Mouse (Mus musculus) midbrain, postnatal 0 days (tissue): ENCODE measurements around the gene Podnl1. TPM values are rescaled to one million over a fixed set of nuclear protein-coding genes. Genes with fewer than 3 reads are reported as not detected.
A peak's percentile ranks its signal among the peaks of the same experiment; 100 is the strongest.

Experiments
- ATAC-seq: fragments of 200-750 bp; cut with Nextera tagmentation; 2 replicates; pipeline ENCODE4 v1.8.0; 2017; ENCODE audit warnings: moderate number of reproducible peaks, mild to moderate bottlenecking, moderate TSS enrichment, moderate library complexity; ENCODE audit not compliant: low FRiP score
- DNase-seq: peaks from one replicate; pipeline ENCODE4 v3.0.0-alpha.2; 2015; ENCODE audit warnings: low spot score
- H3K27ac ChIP-seq: fragments of 300-500 bp; sonication (generic); 2 replicates; pipeline ENCODE4 v1.5.1; 2014; ENCODE audit warnings: low read depth, mild to moderate bottlenecking, low read length, mixed read lengths
- H3K27me3 ChIP-seq: fragments of 300-500 bp; sonication (generic); 2 replicates; pipeline ENCODE4 v1.6.1; 2014; ENCODE audit warnings: low read length, control low read depth, mixed read lengths; ENCODE audit not compliant: insufficient read depth
- H3K36me3 ChIP-seq: fragments of 300-500 bp; sonication (generic); 2 replicates; pipeline ENCODE4 v1.6.1; 2014; ENCODE audit warnings: low read length, control low read depth, mixed read lengths; ENCODE audit not compliant: insufficient read depth
- H3K4me1 ChIP-seq: fragments of 300-500 bp; sonication (generic); 2 replicates; pipeline ENCODE4 v1.6.1; 2014; ENCODE audit warnings: mild to moderate bottlenecking, control low read depth, antibody characterized with exemption, low read length, mixed read lengths; ENCODE audit not compliant: insufficient read depth
- H3K4me2 ChIP-seq: fragments of 300-500 bp; sonication (generic); 2 replicates; pipeline ENCODE4 v1.6.1; 2014; ENCODE audit warnings: low read depth, mild to moderate bottlenecking, low read length, mixed read lengths; ENCODE audit not compliant: poor library complexity, severe bottlenecking
- H3K4me3 ChIP-seq: fragments of 300-500 bp; sonication (generic); 2 replicates; pipeline ENCODE4 v1.5.1; 2014; ENCODE audit warnings: low read depth, mild to moderate bottlenecking, low read length, moderate library complexity
- H3K9ac ChIP-seq: fragments of 300-500 bp; sonication (generic); replicated peaks from 2 replicates; pipeline ENCODE4 v1.6.1; 2014; ENCODE audit warnings: mild to moderate bottlenecking, low read length, moderate library complexity, mixed read lengths; ENCODE audit not compliant: poor library complexity, severe bottlenecking
- H3K9me3 ChIP-seq: fragments of 300-500 bp; sonication (generic); 2 replicates; pipeline ENCODE4 v1.6.1; 2016; ENCODE audit warnings: low read length, control low read depth
- CTCF ChIP-seq: IDR thresholded peaks from 2 replicates; pipeline ENCODE4 v1.5.1; 2016; ENCODE audit warnings: antibody characterized with exemption, mild to moderate bottlenecking
- WGBS: fragments of 180-500 bp; shearing (Covaris S2); extraction: QIAGEN DNeasy Blood & Tissue Kit; methylation state at CpG from one replicate; pipeline ENCODE4 v1.1.7; 2014; 5-methylcytosine and 5-hydroxymethylcytosine counted together
- microRNA counts: library from miRNA; unstranded; fragments of <30 nt; microRNA quantifications from one replicate; lab custom pipeline; 2015
- microRNA-seq: library from miRNA; unstranded; fragments of <30 nt; microRNA quantifications from one replicate; pipeline ENCODE4, GENCODE M21; 2016; ENCODE audit warnings: borderline number of aligned reads
- polyA plus RNA-seq: library from polyadenylated mRNA; unstranded; fragments of >200 nt; fragmentation: Nextera tagmentation; extraction: Ambion mirVana; gene quantifications from 2 replicates; pipeline ENCODE4 v1.2.1, GENCODE M21; 2015
- total RNA-seq: library from RNA; depleted of rRNA; stranded (reverse); fragments of >200 nt; gene quantifications from 2 replicates; pipeline ENCODE4 v1.2.3, GENCODE M21; 2014; rRNA removed

Gene Podnl1
- total and polyA plus RNA-seq, 2 experiments from 2014 or later: 0.05 to 0.56 TPM

DNA sequence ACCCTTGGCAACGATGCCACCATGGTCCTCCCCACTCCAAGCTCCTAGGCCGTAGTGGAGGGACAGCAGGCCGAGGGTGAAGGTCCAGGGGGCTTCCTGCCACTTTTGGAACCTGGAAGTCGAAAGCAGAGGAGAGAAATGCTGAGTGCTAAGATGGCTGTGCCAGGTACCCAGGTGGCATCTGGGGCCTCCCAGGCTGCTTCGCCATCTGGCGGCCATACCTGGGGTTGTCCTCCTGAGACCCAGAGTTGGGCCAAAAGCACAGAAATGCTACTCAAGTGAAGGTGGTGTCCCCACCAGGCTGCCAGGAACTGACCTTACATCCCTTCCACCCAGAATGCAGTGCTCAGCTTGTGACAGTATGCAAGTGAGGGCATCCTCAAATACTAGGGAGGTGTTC is 48.1 kb downstream of the Podnl1 start:
- Histone ChIP-seq H3K27ac (no peak overlapping the region), H3K36me3 (peaks cover 31% of the 10 kb centered on the region), H3K9ac (no peak overlapping the region), H3K4me2 (no peak overlapping the region), H3K4me3 (no peak overlapping the region), H3K27me3 (no peaks in the 10 kb centered on the region), H3K4me1 (no peaks in the 10 kb centered on the region), H3K9me3 (no peaks in the 10 kb centered on the region)
- DNase-seq (no peak), ATAC-seq (no peak)
- WGBS: 90% methylated on average over 6 of the region's 6 CpGs
- TF ChIP-seq CTCF: peak; percentile 52

DNA sequence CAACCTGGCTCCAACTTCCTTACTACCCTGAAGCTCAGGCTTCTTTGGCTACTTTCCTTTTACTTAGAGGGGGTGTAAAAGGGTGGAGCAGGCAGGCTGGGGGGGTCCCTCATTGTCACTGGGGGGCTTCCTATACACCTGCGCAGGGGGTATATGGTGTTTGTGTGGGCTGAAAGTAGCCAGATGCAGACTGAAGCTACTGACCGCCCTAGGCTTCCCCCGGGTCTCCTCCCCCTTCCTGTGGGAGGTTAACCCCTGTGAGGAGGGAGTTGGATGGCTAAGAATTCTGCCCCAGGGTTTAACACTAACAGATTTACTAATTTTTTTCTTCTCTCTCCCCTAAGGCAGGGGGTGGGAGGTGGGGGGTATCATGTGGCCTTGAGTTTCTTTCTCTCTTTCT is 50.8 kb downstream of the Podnl1 start:
- 34% methylated on average over 3 of the region's 3 CpGs for WGBS
- H3K36me3 ChIP-seq: peaks cover 29% of the 10 kb centered on the region
- H3K9me3 ChIP-seq: no peaks in the 10 kb centered on the region
- ATAC-seq (no peak), DNase-seq (no peak)
- H3K4me1 ChIP-seq: peaks cover 17% of the 10 kb centered on the region
- no peaks in the 10 kb centered on the region for H3K27me3 ChIP-seq
- no peak overlapping the region for H3K27ac ChIP-seq
- no peak for TF ChIP-seq CTCF
- no peak overlapping the region for H3K4me3 ChIP-seq
- no peak overlapping the region for H3K4me2 ChIP-seq
- no peak overlapping the region for H3K9ac ChIP-seq

DNA sequence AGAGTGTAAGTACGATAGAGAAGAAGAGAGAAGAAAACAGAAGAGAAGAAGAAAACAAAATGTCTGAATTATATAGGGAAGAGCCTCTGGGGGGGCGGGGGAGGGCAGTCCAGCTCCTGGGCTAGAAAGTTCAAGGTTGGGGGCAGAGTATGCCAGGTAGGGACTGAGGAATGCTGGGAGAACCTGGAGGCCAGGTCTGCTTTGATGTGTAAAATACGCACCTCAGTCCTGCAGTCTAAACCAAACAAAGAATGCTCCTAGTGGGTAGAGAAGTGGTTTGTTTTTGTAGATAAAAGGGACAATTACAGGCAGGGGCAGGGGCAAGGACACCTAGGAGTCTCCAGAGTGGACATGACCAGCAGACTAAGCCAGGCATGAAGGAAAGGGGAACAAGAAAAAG is 51.6 kb downstream of the Podnl1 start:
- DNase-seq (no peak), ATAC-seq (no peak)
- peaks cover 20% of the 10 kb centered on the region for H3K4me1 ChIP-seq
- no peak overlapping the region for H3K9ac ChIP-seq
- TF ChIP-seq CTCF: no peak
- peaks cover 20% of the 10 kb centered on the region for H3K36me3 ChIP-seq
- no peak overlapping the region for H3K4me3 ChIP-seq
- 94% methylated on average over 3 of the region's 3 CpGs for WGBS
- H3K4me2 ChIP-seq: no peak overlapping the region
- H3K27ac ChIP-seq: no peak overlapping the region
- H3K9me3 ChIP-seq: no peaks in the 10 kb centered on the region
- H3K27me3 ChIP-seq: no peaks in the 10 kb centered on the region

DNA sequence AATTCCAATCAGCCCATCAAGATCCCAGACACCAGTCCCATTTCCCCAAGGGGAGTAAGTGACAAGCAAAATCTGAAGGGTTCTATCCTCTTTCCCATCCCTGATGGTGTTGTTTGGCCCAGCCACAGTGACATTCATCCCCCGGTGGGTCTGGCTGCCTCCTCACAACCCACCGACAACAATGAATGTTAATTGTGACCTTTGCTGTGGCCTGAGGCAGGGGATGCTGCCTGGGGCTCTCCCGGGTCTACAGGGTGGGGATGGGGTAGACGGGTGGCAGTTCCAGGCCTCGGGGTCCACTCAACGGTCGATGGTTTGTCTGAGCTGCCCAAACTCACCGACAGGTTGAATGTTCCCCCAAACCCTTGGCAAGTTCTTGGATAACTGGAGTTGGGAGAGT is 52.8 kb downstream of the Podnl1 start:
- Histone ChIP-seq H3K27ac (no peak overlapping the region), H3K36me3 (peaks cover 9% of the 10 kb centered on the region), H3K4me3 (no peak overlapping the region), H3K9ac (no peak overlapping the region), H3K4me2 (no peak overlapping the region), H3K4me1 (peaks cover 26% of the 10 kb centered on the region), H3K9me3 (no peaks in the 10 kb centered on the region), H3K27me3 (no peaks in the 10 kb centered on the region)
- no peak for TF ChIP-seq CTCF
- no peak for ATAC-seq
- DNase-seq: no peak
- WGBS: 81% methylated on average over 8 of the region's 8 CpGs

DNA sequence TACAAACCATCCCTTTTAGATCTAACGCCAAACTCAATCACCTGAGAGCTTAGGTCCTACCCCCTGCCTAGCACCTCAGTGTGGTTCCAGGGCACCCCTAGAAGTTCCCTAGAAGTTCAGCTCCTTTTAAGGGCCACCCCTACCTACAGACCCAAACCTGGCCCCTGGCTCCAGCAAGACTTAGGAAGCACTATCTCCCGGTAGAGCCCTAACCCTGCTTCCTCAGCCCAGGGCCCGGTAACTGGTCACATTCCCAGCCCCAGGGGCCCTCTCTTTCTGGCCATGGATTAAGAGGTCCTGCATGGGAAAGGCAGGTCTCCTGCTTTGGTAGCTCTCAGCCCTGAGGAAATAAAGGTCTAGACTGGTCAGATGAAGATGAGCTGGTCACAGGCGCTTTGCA is 54.2 kb downstream of the Podnl1 start:
- ATAC-seq: no peak
- peak overlapping the region; percentile 45 for H3K9ac ChIP-seq
- peaks cover 26% of the 10 kb centered on the region for H3K4me1 ChIP-seq

DNA sequence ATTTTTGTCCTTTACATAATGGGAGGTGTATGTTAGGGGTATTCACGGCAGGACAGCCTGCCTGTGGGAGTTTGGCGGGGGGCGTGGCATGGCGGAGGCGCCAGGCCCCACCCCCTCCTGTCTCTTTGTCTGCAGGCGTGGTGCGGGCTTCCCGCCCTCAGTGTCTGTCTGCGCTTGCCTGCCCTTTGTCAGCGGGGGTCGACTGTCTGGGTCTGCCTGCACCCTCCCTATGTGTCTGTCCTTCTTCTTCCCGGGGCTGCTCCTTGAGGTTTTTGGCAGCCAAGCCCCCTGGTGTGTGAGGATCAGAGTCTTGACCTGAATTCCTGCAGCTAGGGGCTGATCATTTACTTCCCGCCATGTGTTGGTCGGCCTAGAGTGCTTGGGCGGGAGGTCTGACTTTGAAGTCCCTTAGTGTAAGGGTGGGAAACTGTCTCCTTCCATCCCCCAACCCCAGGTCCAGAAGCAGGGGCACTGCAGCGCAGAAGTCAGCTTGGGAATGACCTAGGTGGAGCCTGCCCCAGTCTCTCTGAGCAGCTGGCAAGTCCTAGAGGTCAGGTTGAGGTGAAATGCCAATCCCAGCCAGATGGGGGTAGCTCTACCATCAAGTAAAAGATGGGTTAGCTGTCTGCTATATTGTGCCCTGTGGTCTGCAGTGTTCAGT is 54.9 kb downstream of the Podnl1 start:
- Histone ChIP-seq H3K27me3 (no peaks in the 10 kb centered on the region), H3K4me3 (peak overlapping the region; percentile 19), H3K27ac (no peak overlapping the region), H3K4me1 (peaks cover 26% of the 10 kb centered on the region), H3K9me3 (no peaks in the 10 kb centered on the region), H3K36me3 (peaks cover 7% of the 10 kb centered on the region; the same call in 1 of the 2 replicates), H3K4me2 (peak overlapping the region; percentile 49), H3K9ac (peak overlapping the region; percentile 45)
- WGBS: 1% methylated on average over 15 of the region's 16 CpGs
- ATAC-seq (peak; percentile 32; the same call in 1 of the 2 replicates), DNase-seq (peak; percentile 44)
- peak; percentile 27; the same call in 1 of the 2 replicates for TF ChIP-seq CTCF

More for the DNA sequence above, 54.2 kb downstream of the Podnl1 start:
- H3K4me2 ChIP-seq: peak overlapping the region; percentile 49
- H3K36me3 ChIP-seq: peaks cover 7% of the 10 kb centered on the region; the same call in 1 of the 2 replicates
- H3K9me3 ChIP-seq: no peaks in the 10 kb centered on the region
- 11% methylated on average over 4 of the region's 4 CpGs for WGBS
- H3K4me3 ChIP-seq: peak overlapping the region; percentile 19
- TF ChIP-seq CTCF: no peak
- H3K27me3 ChIP-seq: no peaks in the 10 kb centered on the region
- DNase-seq: no peak
- no peak overlapping the region for H3K27ac ChIP-seq

MicroRNA genes within 50 kb of the gene (microRNA counts, 519-probe panel; counts per million panel counts)
- microRNA mmu-miR-181c (lab: Ali Mortazavi, UCI) (3,607 counts per million, percentile 77 among the panel's probes with 10 or more counts), microRNA mmu-miR-709 (lab: Ali Mortazavi, UCI) (3,750 counts per million, percentile 79 among the panel's probes with 10 or more counts)

Small RNA genes within 50 kb of the gene (microRNA-seq; reads per million reads assigned to microRNA genes)
- gene Gm25110 (not detected), gene Mir181c (16,627 reads per million, percentile 97 among the genes with 10 or more reads in this experiment), gene Mir181d (7,856 reads per million, percentile 93 among the genes with 10 or more reads in this experiment), gene Mir709 (not detected)

Other genes starting within 250 kb of the Podnl1 start
- 394 and 593 TPM in 2 replicates for gene Adgrl1, start 225.9 kb upstream of the Podnl1 start, total RNA-seq
- gene Adgrl1, start 225.9 kb upstream of the Podnl1 start, polyA plus RNA-seq: 55.5 and 55.9 TPM in 2 replicates
- gene Gm10644, start 170.8 kb upstream of the Podnl1 start, total RNA-seq: 0.47 and 0.60 TPM in 2 replicates
- 0.36 and 0.39 TPM in 2 replicates for gene Gm10644, start 170.8 kb upstream of the Podnl1 start, polyA plus RNA-seq
- gene Asf1b, start 170.5 kb upstream of the Podnl1 start, total RNA-seq: 3.9 and 20.4 TPM in 2 replicates
- 3.8 and 4.3 TPM in 2 replicates for gene Asf1b, start 170.5 kb upstream of the Podnl1 start, polyA plus RNA-seq
- gene Prkaca, start 153.0 kb upstream of the Podnl1 start, total RNA-seq: 190 and 218 TPM in 2 replicates
- 253 and 259 TPM in 2 replicates for gene Prkaca, start 153.0 kb upstream of the Podnl1 start, polyA plus RNA-seq
- 65.3 and 86.9 TPM in 2 replicates for gene Samd1, start 128.3 kb upstream of the Podnl1 start, total RNA-seq
- 4.1 and 4.6 TPM in 2 replicates for gene Samd1, start 128.3 kb upstream of the Podnl1 start, polyA plus RNA-seq
- gene 1700067K01Rik, start 124.5 kb upstream of the Podnl1 start, total RNA-seq: 1.2 TPM in 1 of 2 replicates, not detected in the other
- 0.58 and 0.69 TPM in 2 replicates for gene 1700067K01Rik, start 124.5 kb upstream of the Podnl1 start, polyA plus RNA-seq
- gene 2210011C24Rik, start 113.8 kb upstream of the Podnl1 start, total RNA-seq: 0.66 TPM in 1 of 2 replicates, not detected in the other
- gene 2210011C24Rik, start 113.8 kb upstream of the Podnl1 start, polyA plus RNA-seq: 0.43 and 1.5 TPM in 2 replicates
- 5.1 and 8.0 TPM in 2 replicates for gene Palm3, start 104.5 kb upstream of the Podnl1 start, total RNA-seq
- 4.4 and 4.9 TPM in 2 replicates for gene Palm3, start 104.5 kb upstream of the Podnl1 start, polyA plus RNA-seq
- 0.71 and 1.1 TPM in 2 replicates for gene Il27ra, start 83.4 kb upstream of the Podnl1 start, total RNA-seq
- gene Il27ra, start 83.4 kb upstream of the Podnl1 start, polyA plus RNA-seq: 0.21 and 0.29 TPM in 2 replicates
- gene Rln3, start 81.0 kb upstream of the Podnl1 start, total RNA-seq: 2.3 and 2.7 TPM in 2 replicates
- gene Rln3, start 81.0 kb upstream of the Podnl1 start, polyA plus RNA-seq: 1.3 and 2.3 TPM in 2 replicates
- gene Gm10643, start 60.9 kb upstream of the Podnl1 start, total RNA-seq: 2.2 and 3.0 TPM in 2 replicates
- 1.6 and 1.7 TPM in 2 replicates for gene Gm10643, start 60.9 kb upstream of the Podnl1 start, polyA plus RNA-seq
- gene Rfx1, start 59.2 kb upstream of the Podnl1 start, total RNA-seq: 28.4 and 31.7 TPM in 2 replicates
- gene Rfx1, start 59.2 kb upstream of the Podnl1 start, polyA plus RNA-seq: 7.2 and 8.8 TPM in 2 replicates
- 62.3 and 67.6 TPM in 2 replicates for gene Dcaf15, start 21.2 kb upstream of the Podnl1 start, total RNA-seq
- 21.7 and 23.3 TPM in 2 replicates for gene Dcaf15, start 21.2 kb upstream of the Podnl1 start, polyA plus RNA-seq
- gene Cc2d1a, start 21.9 kb downstream of the Podnl1 start, total RNA-seq: 86.1 and 101 TPM in 2 replicates
- gene Cc2d1a, start 21.9 kb downstream of the Podnl1 start, polyA plus RNA-seq: 65.9 and 70.7 TPM in 2 replicates
- 5.6 and 5.7 TPM in 2 replicates for gene 4930432K21Rik, start 22.0 kb downstream of the Podnl1 start, total RNA-seq
- gene 4930432K21Rik, start 22.0 kb downstream of the Podnl1 start, polyA plus RNA-seq: 2.2 and 2.4 TPM in 2 replicates
- gene Nanos3, start 59.2 kb downstream of the Podnl1 start, total RNA-seq: 0.27 and 4.6 TPM in 2 replicates
- gene Nanos3, start 59.2 kb downstream of the Podnl1 start, polyA plus RNA-seq: 14.0 and 15.3 TPM in 2 replicates
- gene Zswim4, start 111.1 kb downstream of the Podnl1 start, total RNA-seq: 37.7 and 41.8 TPM in 2 replicates
- gene Zswim4, start 111.1 kb downstream of the Podnl1 start, polyA plus RNA-seq: 11.8 and 11.9 TPM in 2 replicates
- 110 and 143 TPM in 2 replicates for gene D8Ertd738e, start 123.7 kb downstream of the Podnl1 start, total RNA-seq
- 274 and 297 TPM in 2 replicates for gene D8Ertd738e, start 123.7 kb downstream of the Podnl1 start, polyA plus RNA-seq
- 28.8 and 31.7 TPM in 2 replicates for gene Mri1, start 131.3 kb downstream of the Podnl1 start, total RNA-seq
- gene Mri1, start 131.3 kb downstream of the Podnl1 start, polyA plus RNA-seq: 39.4 and 40.5 TPM in 2 replicates
- gene Ccdc130, start 144.4 kb downstream of the Podnl1 start, total RNA-seq: 9.5 and 13.6 TPM in 2 replicates
- 14.0 and 14.4 TPM in 2 replicates for gene Ccdc130, start 144.4 kb downstream of the Podnl1 start, polyA plus RNA-seq